Mouse (Mus musculus): Measurements from ENCODE around the gene Rcor1. TPM values are rescaled to one million over a fixed set of nuclear protein-coding genes. Genes with fewer than 3 reads are reported as not detected.

Gene Rcor1
- polyA plus RNA-seq (2015; fragmentation: Nextera tagmentation; extraction: Ambion mirVana), result 5.4 and 11.6 TPM in 2 replicates

GRCm38 (mm10) chr12:111038976-111039612, at the start of gene Rcor1:
TSS of gene Rcor1 (plus strand) at chr12:111039351.

Other genes starting within 250 kb of the Rcor1 start
- gene Mok, start 198.4 kb upstream of the Rcor1 start, polyA plus RNA-seq (2015; fragmentation: Nextera tagmentation; extraction: Ambion mirVana), result 4.1 and 4.5 TPM in 2 replicates
- 3.7 and 5.5 TPM in 2 replicates for gene Zfp839, start 189.1 kb upstream of the Rcor1 start, polyA plus RNA-seq (2015; fragmentation: Nextera tagmentation; extraction: Ambion mirVana)
- gene Cinp, start 150.2 kb upstream of the Rcor1 start, polyA plus RNA-seq (2015; fragmentation: Nextera tagmentation; extraction: Ambion mirVana), result 58.1 and 64.6 TPM in 2 replicates
- gene Tecpr2, start 150.1 kb upstream of the Rcor1 start, polyA plus RNA-seq (2015; fragmentation: Nextera tagmentation; extraction: Ambion mirVana), result 1.4 and 1.7 TPM in 2 replicates
- gene Ankrd9, start 60.3 kb upstream of the Rcor1 start, polyA plus RNA-seq (2015; fragmentation: Nextera tagmentation; extraction: Ambion mirVana), result 6.4 and 9.0 TPM in 2 replicates
- gene Traf3, start 127.0 kb downstream of the Rcor1 start, polyA plus RNA-seq (2015; fragmentation: Nextera tagmentation; extraction: Ambion mirVana), result 4.2 and 5.1 TPM in 2 replicates
- gene 4930595D18Rik, start 145.1 kb downstream of the Rcor1 start, polyA plus RNA-seq (2015; fragmentation: Nextera tagmentation; extraction: Ambion mirVana), result not detected in 2 replicates
- gene Amn, start 231.7 kb downstream of the Rcor1 start, polyA plus RNA-seq (2015; fragmentation: Nextera tagmentation; extraction: Ambion mirVana), result 0.73 and 1.1 TPM in 2 replicates

All from adrenal gland, postnatal 0 days (tissue).